Mouse (Mus musculus): ENCODE results near the gene Dlx3. TPM values are rescaled to one million over a fixed set of nuclear protein-coding genes. Genes with fewer than 3 reads are reported as not detected.
A peak's percentile ranks its signal among the peaks of the same experiment; 100 is the strongest.

Gene Dlx3
- polyA plus RNA-seq, 1 experiment from 2014 or later = 0.38 TPM

DNA sequence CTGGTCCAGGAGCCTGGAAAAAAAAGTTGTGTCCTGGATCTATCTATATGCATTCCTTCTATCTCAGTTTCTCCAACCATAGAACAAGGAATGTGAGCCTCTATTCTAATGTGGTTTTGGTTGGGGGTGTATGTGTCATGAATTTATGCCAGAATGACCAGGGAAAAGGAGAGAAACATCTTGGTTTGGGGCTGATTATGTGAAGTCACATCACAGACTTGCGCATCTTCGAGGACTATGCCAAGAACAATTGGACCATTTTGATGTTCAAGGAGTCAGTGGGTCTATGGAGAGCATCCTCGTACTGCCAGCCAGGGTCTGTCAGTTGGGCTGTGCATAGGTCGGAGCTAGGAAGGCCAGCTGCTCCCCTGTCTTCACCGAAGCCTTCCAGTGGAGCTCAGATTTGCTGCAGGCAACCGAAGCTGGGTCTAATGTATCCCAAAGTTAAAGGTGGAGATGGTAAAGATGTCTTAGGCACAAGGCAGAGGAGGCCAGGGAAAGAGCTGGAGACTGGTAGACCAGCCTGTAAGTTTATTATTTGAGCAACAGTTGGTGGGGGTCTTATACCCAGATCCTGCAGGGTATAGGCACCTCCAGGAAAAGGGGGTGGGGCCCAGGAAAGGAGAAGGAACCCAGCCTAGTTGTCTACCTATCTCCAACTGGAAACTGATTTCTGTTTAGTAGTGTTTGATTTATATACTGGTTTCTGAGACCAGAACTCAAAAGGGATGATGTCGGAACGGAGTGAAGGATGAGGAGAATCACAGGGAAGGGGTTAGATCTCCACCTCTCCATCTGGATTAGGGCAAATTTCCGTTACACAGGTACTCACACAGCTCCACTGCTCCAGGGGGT lies 24.4 kb downstream of the Dlx3 start:
- no peak overlapping the region for H3K9ac ChIP-seq (ENCODE audit: low read depth, low read length)
- H3K36me3 ChIP-seq (ENCODE audit: control insufficient read depth, insufficient read depth, low read length) = no peaks in the 10 kb centered on the region
- no peak overlapping the region for H3K4me3 ChIP-seq (ENCODE audit: low read depth, low read length)
- 10% methylated on average over 9 of the region's 9 CpGs for WGBS
- H3K4me2 ChIP-seq (ENCODE audit: low read length) = no peak overlapping the region
- H3K27ac ChIP-seq (ENCODE audit: low read length) = no peak overlapping the region
- no peaks in the 10 kb centered on the region for H3K9me3 ChIP-seq (replicated peaks; ENCODE audit: control insufficient read depth, low read length, poor library complexity, severe bottlenecking)
- H3K4me1 ChIP-seq (ENCODE audit: control insufficient read depth, insufficient read depth, low read length) = peaks cover 20% of the 10 kb centered on the region
- peaks cover 84% of the 10 kb centered on the region for H3K27me3 ChIP-seq (ENCODE audit: control insufficient read depth, insufficient read depth, low read depth, low read length)
- no peak for ATAC-seq

DNA sequence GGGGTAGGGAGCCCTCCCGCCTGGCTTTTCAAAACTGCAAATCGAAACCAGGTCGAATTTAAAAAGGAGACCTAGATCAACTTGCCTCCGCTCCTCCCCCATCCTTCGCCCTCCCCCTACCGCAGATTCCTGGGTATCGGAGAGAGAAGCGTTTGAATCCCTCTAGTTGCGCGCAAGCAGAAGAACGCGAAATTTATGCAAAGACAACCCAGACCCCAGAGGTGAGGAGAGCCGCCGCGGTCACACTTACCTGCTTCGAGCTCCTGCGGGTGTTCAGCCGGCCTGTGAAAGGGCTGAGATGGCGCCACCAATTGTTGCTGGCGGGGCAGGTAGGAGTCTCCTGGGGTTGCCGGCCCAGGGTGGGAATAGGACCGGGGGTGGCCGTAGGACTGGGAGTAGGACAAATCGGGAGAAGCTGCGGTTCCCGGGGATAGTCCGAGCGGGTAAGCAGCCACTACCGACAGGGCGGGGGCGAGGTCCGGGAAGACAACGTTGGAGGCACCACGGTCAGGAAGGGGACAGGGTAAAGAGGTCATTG lies 25.1 kb downstream of the Dlx3 start:
- Histone ChIP-seq H3K9ac (ENCODE audit: low read depth, low read length) (no peak overlapping the region), H3K36me3 (ENCODE audit: control insufficient read depth, insufficient read depth, low read length) (no peaks in the 10 kb centered on the region), H3K9me3 (replicated peaks; ENCODE audit: control insufficient read depth, low read length, poor library complexity, severe bottlenecking) (no peaks in the 10 kb centered on the region), H3K4me2 (ENCODE audit: low read length) (peak overlapping the region; percentile 67), H3K4me1 (ENCODE audit: control insufficient read depth, insufficient read depth, low read length) (peaks cover 20% of the 10 kb centered on the region), H3K27me3 (ENCODE audit: control insufficient read depth, insufficient read depth, low read depth, low read length) (peaks cover 77% of the 10 kb centered on the region), H3K27ac (ENCODE audit: low read length) (no peak overlapping the region), H3K4me3 (ENCODE audit: low read depth, low read length) (0 out of 2 replicates have a peak overlapping the region, but pooled peaks have one; percentile 39)
- WGBS = under 1% methylated on average over 34 of the region's 34 CpGs
- no peak for ATAC-seq

DNA sequence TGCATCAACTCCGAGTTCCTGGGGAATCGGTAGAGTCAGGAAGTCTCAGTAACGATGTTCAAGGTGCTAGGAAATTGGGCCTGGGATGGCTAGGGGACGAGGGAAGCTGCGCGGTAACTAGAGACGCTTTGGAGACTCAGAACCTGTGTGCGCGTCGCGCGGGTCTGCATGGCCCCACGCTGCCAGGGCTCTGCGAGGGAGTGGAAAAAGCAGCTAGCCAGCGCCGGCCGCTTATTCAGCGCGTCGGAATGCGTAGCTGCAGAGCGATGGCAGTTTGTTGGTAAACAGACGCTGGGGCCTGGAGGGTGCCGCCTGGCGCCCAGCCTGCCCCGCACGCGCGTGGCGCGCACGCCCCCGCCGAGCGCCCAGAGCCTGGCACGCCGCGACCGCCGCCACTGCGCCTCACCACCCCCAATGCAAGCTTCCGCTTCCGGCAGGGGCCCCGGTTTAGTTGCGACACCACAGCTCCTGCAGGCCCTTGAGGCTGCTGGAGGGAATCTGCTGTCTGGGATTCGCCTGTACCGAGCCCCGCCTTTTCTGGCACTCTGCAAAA lies 26.0 kb downstream of the Dlx3 start, which contains the start of gene Dlx4:
Gene Dlx4 (minus strand): TSS at position 413 of the 553 bp plus-strand sequence.
- peak; percentile 25; the same call in 1 of the 2 replicates for ATAC-seq
- peak within 1 kb of the TSS; percentile 48; the same call in 1 of the 2 replicates for H3K9ac ChIP-seq (ENCODE audit: low read depth, low read length)
- under 1% methylated on average over 48 of the region's 48 CpGs for WGBS

DNA sequence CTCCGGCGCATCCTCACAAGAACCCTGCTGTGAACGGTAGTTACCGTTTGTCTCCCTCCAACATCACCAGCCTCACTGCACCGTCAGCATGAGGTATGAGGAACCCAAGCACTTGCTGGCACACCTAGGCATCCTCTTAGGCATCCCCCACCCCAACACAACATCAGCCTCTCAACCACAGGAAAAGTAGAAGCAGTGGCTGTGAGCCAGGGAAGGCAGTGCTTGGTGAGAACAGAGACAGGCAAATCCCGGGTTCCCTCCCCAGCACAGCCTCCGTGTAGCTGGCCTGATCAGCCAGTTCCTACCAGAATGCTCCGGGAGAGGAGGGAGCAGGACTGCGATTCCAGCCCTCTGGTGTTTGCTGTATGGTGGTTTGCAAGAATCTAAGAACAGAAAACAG lies 28.8 kb downstream of the Dlx3 start:
- Histone ChIP-seq H3K27me3 (ENCODE audit: control insufficient read depth, insufficient read depth, low read depth, low read length) (peaks cover 69% of the 10 kb centered on the region), H3K4me1 (ENCODE audit: control insufficient read depth, insufficient read depth, low read length) (peaks cover 14% of the 10 kb centered on the region), H3K4me3 (ENCODE audit: low read depth, low read length) (no peak overlapping the region), H3K36me3 (ENCODE audit: control insufficient read depth, insufficient read depth, low read length) (no peaks in the 10 kb centered on the region), H3K4me2 (ENCODE audit: low read length) (no peak overlapping the region), H3K9ac (ENCODE audit: low read depth, low read length) (no peak overlapping the region), H3K27ac (ENCODE audit: low read length) (no peak overlapping the region), H3K9me3 (replicated peaks; ENCODE audit: control insufficient read depth, low read length, poor library complexity, severe bottlenecking) (no peaks in the 10 kb centered on the region)
- WGBS = 2% methylated on average over 9 of the region's 9 CpGs
- ATAC-seq = no peak

More for the DNA sequence above, 26.0 kb downstream of the Dlx3 start, which contains the start of gene Dlx4:
- peak within 1 kb of the TSS; percentile 67 for H3K4me2 ChIP-seq (ENCODE audit: low read length)
- H3K9me3 ChIP-seq (replicated peaks; ENCODE audit: control insufficient read depth, low read length, poor library complexity, severe bottlenecking) = no peaks in the 10 kb centered on the region
- no peak within 1 kb of the TSS for H3K27ac ChIP-seq (ENCODE audit: low read length)
- H3K4me1 ChIP-seq (ENCODE audit: control insufficient read depth, insufficient read depth, low read length) = peaks cover 20% of the 10 kb centered on the region
- peak within 1 kb of the TSS; percentile 39 for H3K4me3 ChIP-seq (ENCODE audit: low read depth, low read length)
- H3K27me3 ChIP-seq (ENCODE audit: control insufficient read depth, insufficient read depth, low read depth, low read length) = peaks cover 76% of the 10 kb centered on the region
- no peaks in the 10 kb centered on the region for H3K36me3 ChIP-seq (ENCODE audit: control insufficient read depth, insufficient read depth, low read length)

DNA sequence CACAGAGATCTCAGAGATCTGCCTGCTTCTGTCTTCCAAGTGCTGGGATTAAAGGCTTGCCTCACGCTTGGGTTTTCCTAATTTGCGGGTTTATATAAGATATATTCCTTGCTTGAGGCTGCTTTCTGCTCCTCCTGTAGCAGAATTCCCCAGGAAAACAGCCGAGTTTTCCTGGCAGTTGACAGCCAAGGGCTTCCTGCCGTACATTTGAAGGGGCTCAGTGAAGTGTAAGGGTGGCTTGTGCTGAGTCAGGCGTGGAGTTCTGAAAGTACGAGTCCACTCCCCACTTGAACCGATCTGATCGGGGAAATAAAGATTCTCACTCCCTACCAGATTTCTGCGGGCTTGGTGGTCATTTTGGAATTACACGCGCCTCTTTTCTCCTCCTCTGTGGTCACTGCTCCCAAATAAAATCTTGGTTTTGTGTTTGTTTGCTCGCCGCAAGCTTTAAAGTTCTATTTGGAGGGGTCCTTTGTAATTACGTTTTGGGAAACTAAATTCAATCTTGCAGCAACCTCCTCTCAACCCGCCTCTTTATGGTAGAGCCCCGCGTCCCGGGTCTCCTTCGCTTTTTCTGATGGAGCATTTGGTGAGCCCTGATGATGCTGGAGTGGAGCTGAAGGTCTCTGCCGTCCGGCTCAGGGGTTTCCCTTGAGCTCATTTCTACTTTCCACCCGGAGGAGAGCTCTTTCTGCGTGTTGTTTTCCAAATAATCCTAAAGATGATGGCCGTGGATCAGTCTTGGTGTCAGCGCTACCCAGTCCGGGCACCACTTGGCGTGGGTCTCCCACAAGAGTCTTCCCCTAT lies 29.7 kb downstream of the Dlx3 start:
- no peaks in the 10 kb centered on the region for H3K9me3 ChIP-seq (replicated peaks; ENCODE audit: control insufficient read depth, low read length, poor library complexity, severe bottlenecking)
- H3K4me3 ChIP-seq (ENCODE audit: low read depth, low read length) = no peak overlapping the region
- H3K4me1 ChIP-seq (ENCODE audit: control insufficient read depth, insufficient read depth, low read length) = peaks cover 14% of the 10 kb centered on the region
- H3K4me2 ChIP-seq (ENCODE audit: low read length) = no peak overlapping the region
- WGBS = 2% methylated on average over 27 of the region's 27 CpGs
- no peak for ATAC-seq
- H3K27ac ChIP-seq (ENCODE audit: low read length) = no peak overlapping the region
- H3K36me3 ChIP-seq (ENCODE audit: control insufficient read depth, insufficient read depth, low read length) = no peaks in the 10 kb centered on the region
- peaks cover 63% of the 10 kb centered on the region for H3K27me3 ChIP-seq (ENCODE audit: control insufficient read depth, insufficient read depth, low read depth, low read length)
- H3K9ac ChIP-seq (ENCODE audit: low read depth, low read length) = no peak overlapping the region

DNA sequence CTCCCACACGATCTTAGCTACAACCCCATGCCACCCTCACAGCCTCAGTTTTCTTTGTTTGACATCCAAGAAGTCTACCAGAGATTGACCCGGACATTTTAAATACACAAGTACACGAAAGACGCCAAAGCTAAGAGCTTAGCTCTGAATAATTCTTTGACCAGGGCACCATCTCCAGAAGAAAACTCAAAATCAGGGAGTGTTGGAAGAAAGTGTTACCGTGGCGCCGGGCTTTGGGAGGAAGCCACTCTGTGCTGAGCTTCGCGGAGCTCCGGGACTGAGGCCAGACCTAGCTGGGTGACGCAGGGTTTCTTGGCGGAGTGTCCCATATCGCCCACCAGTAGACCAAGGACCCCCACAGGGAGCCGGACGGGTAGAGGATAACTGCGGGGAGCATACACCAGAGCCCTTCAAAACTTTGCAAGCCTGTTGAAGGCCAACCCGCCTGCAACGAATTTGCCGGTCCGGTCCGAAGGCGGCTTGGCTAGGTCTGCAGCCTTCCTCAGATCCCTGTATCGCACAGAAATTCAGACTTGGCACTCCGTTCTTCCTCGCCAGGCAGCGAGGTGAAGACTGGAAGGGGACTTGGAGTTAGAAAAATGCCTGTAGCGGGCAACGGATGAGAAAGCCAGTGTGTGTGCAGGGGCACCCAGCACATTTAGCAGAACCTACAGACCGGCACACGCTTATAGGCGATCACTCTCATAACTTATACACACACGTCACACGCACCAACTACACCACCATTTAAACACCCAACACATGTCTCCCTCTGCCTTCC lies 30.5 kb downstream of the Dlx3 start:
- no peak for ATAC-seq
- peaks cover 7% of the 10 kb centered on the region for H3K4me1 ChIP-seq (ENCODE audit: control insufficient read depth, insufficient read depth, low read length)
- H3K36me3 ChIP-seq (ENCODE audit: control insufficient read depth, insufficient read depth, low read length) = no peaks in the 10 kb centered on the region
- no peak overlapping the region for H3K27ac ChIP-seq (ENCODE audit: low read length)
- H3K27me3 ChIP-seq (ENCODE audit: control insufficient read depth, insufficient read depth, low read depth, low read length) = peaks cover 60% of the 10 kb centered on the region
- no peaks in the 10 kb centered on the region for H3K9me3 ChIP-seq (replicated peaks; ENCODE audit: control insufficient read depth, low read length, poor library complexity, severe bottlenecking)
- 2% methylated on average over 33 of the region's 33 CpGs for WGBS
- 0 out of 2 replicates have a peak overlapping the region, but pooled peaks have one; percentile 9 for H3K4me2 ChIP-seq (ENCODE audit: low read length)
- H3K4me3 ChIP-seq (ENCODE audit: low read depth, low read length) = no peak overlapping the region
- H3K9ac ChIP-seq (ENCODE audit: low read depth, low read length) = no peak overlapping the region

DNA sequence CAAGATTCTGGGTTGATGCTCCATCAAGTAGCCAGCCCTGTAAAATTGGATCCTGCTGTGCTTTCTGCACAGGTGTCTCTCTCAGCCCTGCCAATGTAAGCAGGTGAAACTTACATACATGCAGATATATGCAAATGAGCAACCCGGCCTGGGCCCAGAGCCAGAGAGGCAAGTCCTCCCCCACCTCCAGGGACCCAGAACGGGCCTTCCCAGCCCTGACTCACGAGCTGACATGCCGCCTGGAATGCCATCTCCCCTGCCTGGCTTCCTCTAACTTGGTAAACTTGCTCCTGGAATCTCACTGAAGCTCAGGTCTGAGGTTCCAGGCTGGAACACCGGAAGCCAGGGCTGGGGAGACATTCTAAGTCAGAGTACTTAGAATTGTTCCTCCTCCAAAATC lies 33.2 kb downstream of the Dlx3 start:
- peaks cover 35% of the 10 kb centered on the region for H3K27me3 ChIP-seq (ENCODE audit: control insufficient read depth, insufficient read depth, low read depth, low read length)
- no peak overlapping the region for H3K4me2 ChIP-seq (ENCODE audit: low read length)
- no peak for ATAC-seq
- no peaks in the 10 kb centered on the region for H3K9me3 ChIP-seq (replicated peaks; ENCODE audit: control insufficient read depth, low read length, poor library complexity, severe bottlenecking)
- H3K4me1 ChIP-seq (ENCODE audit: control insufficient read depth, insufficient read depth, low read length) = no peaks in the 10 kb centered on the region
- H3K4me3 ChIP-seq (ENCODE audit: low read depth, low read length) = no peak overlapping the region
- no peak overlapping the region for H3K27ac ChIP-seq (ENCODE audit: low read length)
- 34% methylated on average over 5 of the region's 5 CpGs for WGBS
- H3K36me3 ChIP-seq (ENCODE audit: control insufficient read depth, insufficient read depth, low read length) = no peaks in the 10 kb centered on the region
- no peak overlapping the region for H3K9ac ChIP-seq (ENCODE audit: low read depth, low read length)

DNA sequence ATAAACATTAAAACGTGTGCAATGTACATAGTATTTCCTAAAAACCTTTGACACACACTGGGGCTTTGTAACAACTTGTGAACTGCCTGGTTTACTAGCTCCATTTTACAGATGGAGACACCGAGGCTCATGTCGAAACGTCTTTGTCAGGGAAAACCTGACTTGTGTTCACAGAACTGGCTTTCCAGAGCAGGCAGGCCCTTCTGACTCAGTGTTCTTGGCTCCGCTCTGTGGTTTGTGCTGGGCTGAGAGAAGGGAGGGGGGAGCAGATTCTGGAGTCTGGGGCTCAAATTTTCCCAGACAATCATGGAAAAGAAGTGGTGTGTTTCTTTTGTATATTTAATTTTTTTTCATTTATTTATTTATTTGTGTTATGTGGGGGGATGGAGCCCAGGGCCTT lies 33.8 kb downstream of the Dlx3 start:
- Histone ChIP-seq H3K9me3 (replicated peaks; ENCODE audit: control insufficient read depth, low read length, poor library complexity, severe bottlenecking) (no peaks in the 10 kb centered on the region), H3K4me3 (ENCODE audit: low read depth, low read length) (no peak overlapping the region), H3K9ac (ENCODE audit: low read depth, low read length) (no peak overlapping the region), H3K36me3 (ENCODE audit: control insufficient read depth, insufficient read depth, low read length) (no peaks in the 10 kb centered on the region), H3K27ac (ENCODE audit: low read length) (no peak overlapping the region), H3K4me2 (ENCODE audit: low read length) (no peak overlapping the region), H3K4me1 (ENCODE audit: control insufficient read depth, insufficient read depth, low read length) (no peaks in the 10 kb centered on the region), H3K27me3 (ENCODE audit: control insufficient read depth, insufficient read depth, low read depth, low read length) (peaks cover 29% of the 10 kb centered on the region)
- WGBS = 77% methylated on average over 5 of the region's 5 CpGs
- no peak for ATAC-seq

All from midbrain, embryonic 16.5 days (tissue).